Mouse (Mus musculus): ENCODE results near the gene Tmod3. TPM values are rescaled to one million over a fixed set of nuclear protein-coding genes. Genes with fewer than 3 reads are reported as not detected.

Tmod3 gene
- polyA plus RNA-seq, 1 experiment from 2014 or later, result 96.5 TPM

- ATAC-seq (ENCODE audit: low FRiP score), result no peak
- H3K27ac ChIP-seq, result no peak overlapping the region
Measured at GRCm38 (mm10) chr9:75479106-75479725, 80.2 kb downstream of the Tmod3 start.

GRCm38 (mm10) chr9:75477212-75477611 is 82.2 kb downstream of the Tmod3 start:
- WGBS, result 64% methylated on average over 3 of the region's 3 CpGs
- ATAC-seq (ENCODE audit: low FRiP score), result no peak
- Histone ChIP-seq H3K9me3 (replicated peaks) (no peaks in the 10 kb centered on the region; the same call in 1 of the 2 replicates), H3K4me1 (peaks cover 6% of the 10 kb centered on the region; the same call in 1 of the 2 replicates), H3K27ac (no peak overlapping the region), H3K36me3 (peaks cover 17% of the 10 kb centered on the region; the same call in 1 of the 2 replicates), H3K27me3 (no peaks in the 10 kb centered on the region), H3K4me2 (replicated peaks) (no peak overlapping the region), H3K4me3 (no peak overlapping the region), H3K9ac (no peak overlapping the region)

More at GRCm38 (mm10) chr9:75479106-75479725, 80.2 kb downstream of the Tmod3 start:
- Histone ChIP-seq H3K27me3 (no peaks in the 10 kb centered on the region), H3K4me2 (replicated peaks) (no peak overlapping the region), H3K36me3 (peaks cover 18% of the 10 kb centered on the region; the same call in 1 of the 2 replicates), H3K4me1 (peaks cover 6% of the 10 kb centered on the region; the same call in 1 of the 2 replicates), H3K9me3 (replicated peaks) (no peaks in the 10 kb centered on the region; the same call in 1 of the 2 replicates), H3K9ac (no peak overlapping the region), H3K4me3 (no peak overlapping the region)
- WGBS, result 66% methylated on average over 8 of the region's 8 CpGs

GRCm38 (mm10) chr9:75468297-75468696 is 91.2 kb downstream of the Tmod3 start:
- H3K36me3 ChIP-seq, result peaks cover 61% of the 10 kb centered on the region
- H3K4me2 ChIP-seq (replicated peaks), result no peak overlapping the region
- no peak for ATAC-seq (ENCODE audit: low FRiP score)
- H3K27ac ChIP-seq, result no peak overlapping the region
- no peak overlapping the region for H3K4me3 ChIP-seq
- no peaks in the 10 kb centered on the region for H3K27me3 ChIP-seq
- no peaks in the 10 kb centered on the region for H3K4me1 ChIP-seq
- H3K9ac ChIP-seq, result no peak overlapping the region
- WGBS, result 76% methylated on average over 14 of the region's 14 CpGs
- H3K9me3 ChIP-seq (replicated peaks), result no peaks in the 10 kb centered on the region

- no peak overlapping the region for H3K9ac ChIP-seq
- H3K4me3 ChIP-seq, result no peak overlapping the region
- WGBS, result 93% methylated on average over 3 of the region's 3 CpGs
- H3K27ac ChIP-seq, result no peak overlapping the region
- H3K36me3 ChIP-seq, result peaks cover 67% of the 10 kb centered on the region
- H3K4me2 ChIP-seq (replicated peaks), result no peak overlapping the region
- H3K27me3 ChIP-seq, result no peaks in the 10 kb centered on the region
- H3K9me3 ChIP-seq (replicated peaks), result no peaks in the 10 kb centered on the region
- no peak for ATAC-seq (ENCODE audit: low FRiP score)
- no peaks in the 10 kb centered on the region for H3K4me1 ChIP-seq
Measured at GRCm38 (mm10) chr9:75467581-75467980, 91.9 kb downstream of the Tmod3 start.

GRCm38 (mm10) chr9:75466641-75467040 is 92.8 kb downstream of the Tmod3 start:
- Histone ChIP-seq H3K9me3 (replicated peaks) (no peaks in the 10 kb centered on the region), H3K9ac (no peak overlapping the region), H3K4me3 (no peak overlapping the region), H3K4me2 (replicated peaks) (no peak overlapping the region), H3K36me3 (peaks cover 71% of the 10 kb centered on the region), H3K27ac (no peak overlapping the region), H3K27me3 (no peaks in the 10 kb centered on the region), H3K4me1 (no peaks in the 10 kb centered on the region)
- 95% methylated on average over 4 of the region's 4 CpGs for WGBS
- no peak for ATAC-seq (ENCODE audit: low FRiP score)

GRCm38 (mm10) chr9:75465856-75466255 is 93.6 kb downstream of the Tmod3 start:
- ATAC-seq (ENCODE audit: low FRiP score), result no peak
- Histone ChIP-seq H3K9me3 (replicated peaks) (no peaks in the 10 kb centered on the region), H3K27me3 (no peaks in the 10 kb centered on the region), H3K4me2 (replicated peaks) (no peak overlapping the region), H3K4me1 (no peaks in the 10 kb centered on the region), H3K4me3 (no peak overlapping the region), H3K36me3 (peaks cover 72% of the 10 kb centered on the region), H3K27ac (no peak overlapping the region), H3K9ac (no peak overlapping the region)
- 92% methylated on average over 9 of the region's 9 CpGs for WGBS

- Histone ChIP-seq H3K9me3 (replicated peaks) (no peaks in the 10 kb centered on the region), H3K4me2 (replicated peaks) (no peak overlapping the region), H3K27me3 (no peaks in the 10 kb centered on the region), H3K27ac (no peak overlapping the region), H3K4me1 (no peaks in the 10 kb centered on the region), H3K9ac (no peak overlapping the region), H3K4me3 (no peak overlapping the region), H3K36me3 (peaks cover 91% of the 10 kb centered on the region)
- ATAC-seq (ENCODE audit: low FRiP score), result no peak
- 83% methylated on average over 8 of the region's 8 CpGs for WGBS
Measured at GRCm38 (mm10) chr9:75463050-75463660, 96.3 kb downstream of the Tmod3 start.

- H3K27me3 ChIP-seq, result no peaks in the 10 kb centered on the region
- ATAC-seq (ENCODE audit: low FRiP score), result no peak
- no peak overlapping the region for H3K4me3 ChIP-seq
- peaks cover 95% of the 10 kb centered on the region for H3K36me3 ChIP-seq
- no peaks in the 10 kb centered on the region for H3K4me1 ChIP-seq
- H3K27ac ChIP-seq, result no peak overlapping the region
- 86% methylated on average over 10 of the region's 10 CpGs for WGBS
- H3K9me3 ChIP-seq (replicated peaks), result no peaks in the 10 kb centered on the region
- H3K4me2 ChIP-seq (replicated peaks), result no peak overlapping the region
- no peak overlapping the region for H3K9ac ChIP-seq
Measured at GRCm38 (mm10) chr9:75455684-75456083, 103.8 kb downstream of the Tmod3 start.

- no peak overlapping the region for H3K4me2 ChIP-seq (replicated peaks)
Measured at GRCm38 (mm10) chr9:75453994-75454393, 105.5 kb downstream of the Tmod3 start.

GRCm38 (mm10) chr9:75448021-75448420 is 111.4 kb downstream of the Tmod3 start:
- Histone ChIP-seq H3K27ac (no peak overlapping the region), H3K9me3 (replicated peaks) (no peaks in the 10 kb centered on the region), H3K4me2 (replicated peaks) (no peak overlapping the region), H3K27me3 (no peaks in the 10 kb centered on the region), H3K9ac (no peak overlapping the region), H3K4me3 (no peak overlapping the region), H3K4me1 (no peaks in the 10 kb centered on the region), H3K36me3 (peaks cover 68% of the 10 kb centered on the region)
- 85% methylated on average over 3 of the region's 3 CpGs for WGBS
- no peak for ATAC-seq (ENCODE audit: low FRiP score)

More at GRCm38 (mm10) chr9:75453994-75454393, 105.5 kb downstream of the Tmod3 start:
- Histone ChIP-seq H3K9ac (no peak overlapping the region), H3K4me3 (no peak overlapping the region), H3K27me3 (no peaks in the 10 kb centered on the region), H3K4me1 (no peaks in the 10 kb centered on the region), H3K9me3 (replicated peaks) (no peaks in the 10 kb centered on the region), H3K27ac (no peak overlapping the region), H3K36me3 (peaks cover 89% of the 10 kb centered on the region)
- ATAC-seq (ENCODE audit: low FRiP score), result no peak
- WGBS, result 90% methylated on average over 2 of the region's 2 CpGs
